Mouse (Mus musculus) hindbrain, postnatal 0 days (tissue): ENCODE measurements around the gene Hnrnpl. TPM values are rescaled to one million over a fixed set of nuclear protein-coding genes. Genes with fewer than 3 reads are reported as not detected.

Source experiments
- ATAC-seq: fragments of 200-750 bp; cut with Nextera tagmentation; 2 replicates; pipeline ENCODE4 v1.8.0; 2017; ENCODE audit warnings: mild to moderate bottlenecking, moderate TSS enrichment, moderate library complexity
- DNase-seq: peaks from one replicate; pipeline ENCODE4 v3.0.0-alpha.2; 2015; ENCODE audit warnings: low spot score
- H3K27ac ChIP-seq: fragments of 300-500 bp; sonication (generic); 2 replicates; pipeline ENCODE4 v1.5.1; 2014; ENCODE audit warnings: mild to moderate bottlenecking
- H3K27me3 ChIP-seq: fragments of 300-500 bp; sonication (generic); 2 replicates; pipeline ENCODE4 v1.6.1; 2014; ENCODE audit warnings: low read length, mixed read lengths; ENCODE audit not compliant: insufficient read depth
- H3K36me3 ChIP-seq: fragments of 300-500 bp; sonication (generic); 2 replicates; pipeline ENCODE4 v1.6.1; 2014; ENCODE audit warnings: low read length, mixed read lengths; ENCODE audit not compliant: insufficient read depth
- H3K4me1 ChIP-seq: fragments of 300-500 bp; sonication (generic); 2 replicates; pipeline ENCODE4 v1.6.1; 2014; ENCODE audit warnings: antibody characterized with exemption, low read length, mixed read lengths; ENCODE audit not compliant: insufficient read depth
- H3K4me2 ChIP-seq: fragments of 300-500 bp; sonication (generic); 2 replicates; pipeline ENCODE4 v1.6.1; 2014; ENCODE audit warnings: low read depth, mild to moderate bottlenecking, low read length, moderate library complexity, mixed read lengths
- H3K4me3 ChIP-seq: fragments of 300-500 bp; sonication (generic); 2 replicates; pipeline ENCODE4 v1.5.1; 2014; ENCODE audit warnings: low read length
- H3K9ac ChIP-seq: fragments of 300-500 bp; sonication (generic); replicated peaks from 2 replicates; pipeline ENCODE4 v1.6.1; 2014; ENCODE audit warnings: mild to moderate bottlenecking, low read length, moderate library complexity, mixed read lengths
- H3K9me3 ChIP-seq: fragments of 300-500 bp; sonication (generic); 2 replicates; pipeline ENCODE4 v1.6.1; 2016; ENCODE audit warnings: low read length, mixed read lengths
- CTCF ChIP-seq: IDR thresholded peaks from 2 replicates; pipeline ENCODE4 v1.5.1; 2016; ENCODE audit warnings: antibody characterized with exemption, control low read depth, low read depth
- WGBS: fragments of 180-500 bp; shearing (Covaris S2); extraction: QIAGEN DNeasy Blood & Tissue Kit; methylation state at CpG from one replicate; pipeline ENCODE4 v1.1.7; 2014; 5-methylcytosine and 5-hydroxymethylcytosine counted together
- polyA plus RNA-seq: library from polyadenylated mRNA; unstranded; fragments of >200 nt; fragmentation: Nextera tagmentation; extraction: Ambion mirVana; gene quantifications from 2 replicates; pipeline ENCODE4 v1.2.1, GENCODE M21; 2015
- total RNA-seq: library from RNA; depleted of rRNA; stranded (reverse); fragments of >200 nt; gene quantifications from 2 replicates; pipeline ENCODE4 v1.2.3, GENCODE M21; 2014

The Hnrnpl gene
- total and polyA plus RNA-seq, 2 experiments from 2014 or later: 179 to 233 TPM

DNA sequence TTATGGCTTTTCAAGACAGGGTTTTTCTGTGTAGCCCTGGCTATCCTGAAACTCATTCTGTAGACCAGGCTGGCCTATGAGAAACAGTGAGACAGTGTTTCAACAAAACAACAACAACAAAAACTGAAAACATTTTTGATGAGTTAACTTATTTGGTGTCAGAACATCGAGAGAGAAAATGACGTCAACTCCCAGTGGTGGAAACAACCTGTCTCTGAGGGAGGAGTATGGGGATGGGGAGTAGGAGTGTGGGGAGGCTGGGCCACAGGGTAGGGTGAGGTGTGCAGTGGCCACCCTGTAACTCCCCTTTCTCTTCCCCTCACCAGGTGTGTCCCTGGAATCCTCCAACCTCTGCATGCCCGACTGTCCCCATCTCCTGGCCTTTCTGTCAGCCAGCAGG lies 13.8 kb upstream of the Hnrnpl start:
- Histone ChIP-seq H3K4me3 (no peak overlapping the region), H3K27me3 (no peaks in the 10 kb centered on the region), H3K36me3 (no peaks in the 10 kb centered on the region), H3K4me2 (no peak overlapping the region), H3K9me3 (no peaks in the 10 kb centered on the region), H3K4me1 (no peaks in the 10 kb centered on the region), H3K9ac (no peak overlapping the region), H3K27ac (no peak overlapping the region)
- DNase-seq (no peak), ATAC-seq (no peak)
- TF ChIP-seq CTCF: no peak
- WGBS: 74% methylated on average over 3 of the region's 3 CpGs

DNA sequence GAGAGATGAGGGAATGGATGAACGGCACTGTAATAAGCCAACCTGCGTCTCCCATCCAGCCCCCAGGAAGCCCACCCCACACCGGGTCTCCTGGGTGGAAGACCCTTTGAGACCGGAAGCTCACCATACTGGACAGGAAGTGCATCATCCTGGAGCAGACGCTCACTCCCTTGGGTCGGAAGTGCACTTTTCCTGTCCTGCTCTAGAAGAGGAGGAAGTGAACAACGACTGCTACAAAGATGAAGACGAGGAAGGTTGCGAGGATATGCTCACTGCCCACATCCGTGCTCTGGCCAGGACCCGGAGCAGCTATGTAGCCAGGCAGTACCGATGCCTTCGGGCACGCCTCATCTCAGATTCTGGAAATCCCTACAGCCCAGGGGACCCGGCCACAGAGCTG lies 12.5 kb upstream of the Hnrnpl start:
- H3K4me2 ChIP-seq: no peak overlapping the region
- ATAC-seq (no peak), DNase-seq (no peak)
- WGBS: 84% methylated on average over 15 of the region's 15 CpGs
- no peaks in the 10 kb centered on the region for H3K9me3 ChIP-seq
- no peaks in the 10 kb centered on the region for H3K36me3 ChIP-seq
- H3K9ac ChIP-seq: no peak overlapping the region
- no peaks in the 10 kb centered on the region for H3K27me3 ChIP-seq
- no peak for TF ChIP-seq CTCF
- H3K4me3 ChIP-seq: no peak overlapping the region
- H3K27ac ChIP-seq: no peak overlapping the region
- H3K4me1 ChIP-seq: no peaks in the 10 kb centered on the region

DNA sequence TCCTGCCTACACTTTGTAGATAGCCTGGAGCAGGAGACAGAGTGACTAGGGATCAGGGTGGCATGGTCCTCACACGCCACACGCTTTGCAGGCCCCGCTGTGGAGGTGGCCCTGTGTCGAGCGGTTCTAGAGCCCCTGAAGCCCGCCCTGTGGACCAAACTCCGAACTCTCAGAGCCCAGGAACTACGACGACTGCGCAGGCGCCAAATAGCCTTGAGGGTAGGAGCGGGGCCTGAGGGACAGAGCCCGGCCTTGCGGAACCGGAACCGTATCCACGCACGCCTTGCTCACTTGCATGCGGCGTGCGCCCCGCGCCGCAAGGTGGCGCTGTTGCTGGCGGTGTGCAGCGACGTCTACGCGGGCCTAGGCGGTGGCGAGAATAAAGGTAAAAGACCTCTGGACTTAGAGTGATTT lies 11.8 kb upstream of the Hnrnpl start:
- Histone ChIP-seq H3K4me1 (no peaks in the 10 kb centered on the region), H3K36me3 (no peaks in the 10 kb centered on the region), H3K27me3 (no peaks in the 10 kb centered on the region), H3K4me3 (peak overlapping the region; percentile 17), H3K4me2 (peak overlapping the region; percentile 30), H3K9ac (no peak overlapping the region), H3K27ac (no peak overlapping the region), H3K9me3 (no peaks in the 10 kb centered on the region)
- TF ChIP-seq CTCF: peak; percentile 98
- ATAC-seq (peak; percentile 80), DNase-seq (peak; percentile 86)
- WGBS: 12% methylated on average over 32 of the region's 32 CpGs

DNA sequence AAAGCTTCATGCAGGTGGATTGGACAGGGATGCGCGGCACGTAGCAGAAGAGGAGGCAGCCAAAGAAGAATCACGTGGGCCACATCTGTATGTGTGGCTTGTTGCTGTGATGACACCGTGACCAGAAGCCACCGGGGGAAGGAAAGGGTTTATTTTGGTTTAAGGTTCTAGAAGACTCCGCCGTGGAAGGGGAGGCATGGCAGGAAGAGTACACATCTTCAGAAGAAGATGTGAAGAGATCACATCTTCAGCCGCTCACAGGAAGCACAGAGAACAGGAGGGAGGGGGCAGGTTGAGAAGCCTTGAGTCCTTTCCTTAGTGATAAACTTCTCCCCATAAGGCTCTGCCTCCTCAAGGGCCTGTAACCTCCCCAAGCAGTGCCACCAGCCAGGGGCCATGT lies 8.3 kb upstream of the Hnrnpl start:
- H3K27me3 ChIP-seq: no peaks in the 10 kb centered on the region
- H3K27ac ChIP-seq: no peak overlapping the region
- no peaks in the 10 kb centered on the region for H3K9me3 ChIP-seq
- no peaks in the 10 kb centered on the region for H3K36me3 ChIP-seq
- H3K4me2 ChIP-seq: no peak overlapping the region
- no peak overlapping the region for H3K4me3 ChIP-seq
- H3K4me1 ChIP-seq: no peaks in the 10 kb centered on the region
- DNase-seq: no peak
- ATAC-seq: no peak
- WGBS: 91% methylated on average over 9 of the region's 9 CpGs
- H3K9ac ChIP-seq: no peak overlapping the region
- no peak for TF ChIP-seq CTCF

DNA sequence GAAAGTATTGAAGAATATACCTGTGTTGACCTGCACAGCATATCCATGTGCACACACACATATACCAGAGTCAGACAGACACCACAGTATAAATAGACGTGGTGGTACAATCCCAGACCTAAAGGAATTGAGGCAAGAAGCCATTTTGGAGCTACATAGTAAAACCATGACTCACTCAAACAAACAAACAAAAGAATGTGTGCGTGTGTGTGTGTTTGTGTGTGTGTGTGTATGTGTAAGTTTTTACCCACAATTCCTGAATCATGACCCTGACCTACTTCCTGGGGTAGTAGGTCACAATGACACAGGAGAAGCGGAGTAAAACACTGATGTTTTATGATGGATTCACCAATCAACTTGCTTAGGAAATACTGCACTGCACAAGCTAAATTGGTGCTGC lies 6.9 kb upstream of the Hnrnpl start:
- DNase-seq: no peak
- no peak for ATAC-seq
- Histone ChIP-seq H3K9me3 (no peaks in the 10 kb centered on the region), H3K27me3 (no peaks in the 10 kb centered on the region), H3K27ac (no peak overlapping the region), H3K9ac (no peak overlapping the region), H3K4me3 (no peak overlapping the region), H3K36me3 (no peaks in the 10 kb centered on the region), H3K4me1 (no peaks in the 10 kb centered on the region), H3K4me2 (no peak overlapping the region)
- TF ChIP-seq CTCF: no peak
- 81% methylated on average over 3 of the region's 3 CpGs for WGBS

DNA sequence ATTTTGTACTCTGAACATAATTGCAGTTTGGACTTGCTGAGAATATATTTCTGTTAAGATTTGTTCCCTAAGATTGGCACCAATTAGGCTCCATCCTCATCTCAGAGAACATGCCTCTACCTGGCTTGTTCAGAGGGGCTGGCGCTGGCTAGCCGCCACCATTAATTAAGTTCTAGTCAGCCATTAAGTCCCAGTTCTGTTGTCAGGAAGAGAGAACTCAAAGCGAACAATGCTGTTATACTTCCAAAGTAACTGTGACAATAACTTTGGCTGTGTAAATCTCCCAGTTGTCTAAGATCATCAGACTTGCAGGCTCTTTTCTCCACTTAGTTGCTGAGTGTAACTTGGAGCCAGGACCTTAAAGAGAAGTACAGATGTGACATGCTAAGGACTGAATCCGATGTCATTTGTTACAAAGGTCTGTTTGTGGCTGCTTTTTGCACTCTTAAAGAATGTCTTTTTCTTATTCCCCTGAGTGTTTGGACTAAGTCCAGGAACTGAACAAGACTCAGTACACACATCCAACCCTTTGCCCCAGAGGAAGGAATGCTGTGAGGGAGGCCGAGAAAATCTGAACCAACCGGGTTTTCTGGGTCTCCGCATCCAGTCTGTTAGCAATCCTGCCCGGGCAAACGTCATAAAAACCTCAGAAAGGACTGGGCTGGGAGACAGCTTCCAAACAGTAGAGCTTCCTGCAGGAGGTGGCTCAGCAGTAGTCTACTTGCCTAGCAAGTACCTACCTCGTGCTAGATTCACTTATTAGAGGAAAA lies 6.3 kb upstream of the Hnrnpl start:
- Histone ChIP-seq H3K27ac (peak overlapping the region; percentile 64), H3K4me1 (no peaks in the 10 kb centered on the region), H3K9ac (no peak overlapping the region), H3K4me3 (no peak overlapping the region), H3K36me3 (no peaks in the 10 kb centered on the region), H3K9me3 (no peaks in the 10 kb centered on the region), H3K27me3 (no peaks in the 10 kb centered on the region), H3K4me2 (no peak overlapping the region)
- WGBS: 15% methylated on average over 10 of the region's 10 CpGs
- TF ChIP-seq CTCF: 0 out of 2 replicates have a peak, but pooled peaks have one; percentile 10
- ATAC-seq (peak; percentile 57; the same call in 1 of the 2 replicates), DNase-seq (peak; percentile 57)
